Mouse (Mus musculus) heart, postnatal 0 days (tissue): ENCODE data around the gene Zfp768. TPM values are rescaled to one million over a fixed set of nuclear protein-coding genes. Genes with fewer than 3 reads are reported as not detected.
A peak's percentile ranks its signal among the peaks of the same experiment; 100 is the strongest.

ENCODE experiments used
- ATAC-seq: fragments of 200-750 bp; cut with Nextera tagmentation; 2 replicates; pipeline ENCODE4 v1.8.0; 2017; ENCODE audit warnings: low read depth, moderate number of reproducible peaks, moderate library complexity; ENCODE audit not compliant: insufficient read depth
- DNase-seq: peaks from one replicate; pipeline ENCODE4 v3.0.0-alpha.2; 2016; ENCODE audit warnings: low spot score
- H3K27ac ChIP-seq: fragments of 300-500 bp; sonication (generic); 2 replicates; pipeline ENCODE4 v1.5.1; 2014; ENCODE audit warnings: low read depth, mild to moderate bottlenecking
- H3K27me3 ChIP-seq: fragments of 300-500 bp; sonication (generic); 2 replicates; pipeline ENCODE4 v1.6.1; 2014; ENCODE audit warnings: low read length, mixed read lengths; ENCODE audit not compliant: control insufficient read depth, insufficient read depth
- H3K36me3 ChIP-seq: fragments of 300-500 bp; sonication (generic); replicated peaks from 2 replicates; pipeline ENCODE4 v1.6.1; 2014; ENCODE audit warnings: low read length, mixed read lengths; ENCODE audit not compliant: control insufficient read depth, insufficient read depth
- H3K4me1 ChIP-seq: fragments of 300-500 bp; sonication (generic); 2 replicates; pipeline ENCODE4 v1.6.1; 2014; ENCODE audit warnings: antibody characterized with exemption; ENCODE audit not compliant: control insufficient read depth, insufficient read depth
- H3K4me2 ChIP-seq: fragments of 300-500 bp; sonication (generic); 2 replicates; pipeline ENCODE4 v1.6.1; 2014; ENCODE audit warnings: low read depth, mild to moderate bottlenecking, low read length, moderate library complexity
- H3K4me3 ChIP-seq: fragments of 300-500 bp; sonication (generic); 2 replicates; pipeline ENCODE4 v1.5.1; 2014; ENCODE audit warnings: low read depth, low read length
- H3K9ac ChIP-seq: fragments of 300-500 bp; sonication (generic); replicated peaks from 2 replicates; pipeline ENCODE4 v1.6.1; 2014; ENCODE audit warnings: low read depth, low read length, mixed read lengths
- H3K9me3 ChIP-seq: fragments of 300-500 bp; sonication (generic); replicated peaks from 2 replicates; pipeline ENCODE4 v1.6.1; 2016; ENCODE audit warnings: low read length; ENCODE audit not compliant: control insufficient read depth
- CTCF ChIP-seq: IDR thresholded peaks from 2 replicates; pipeline ENCODE4 v1.5.1; 2016; ENCODE audit warnings: antibody characterized with exemption, control low read depth, low read depth
- EP300 ChIP-seq: IDR thresholded peaks from 2 replicates; pipeline ENCODE4 v1.6.1; 2016; ENCODE audit warnings: antibody characterized with exemption, low read depth
- WGBS: fragments of 180-500 bp; shearing (Covaris S2); extraction: QIAGEN DNeasy Blood & Tissue Kit; methylation state at CpG from one replicate; pipeline ENCODE4 v1.1.7; 2014; 5-methylcytosine and 5-hydroxymethylcytosine counted together
- polyA plus RNA-seq: library from polyadenylated mRNA; unstranded; fragments of >200 nt; fragmentation: Nextera tagmentation; extraction: Ambion mirVana; gene quantifications from 2 replicates; pipeline ENCODE4 v1.2.1, GENCODE M21; 2015
- total RNA-seq: library from RNA; depleted of rRNA; stranded (reverse); fragments of >200 nt; gene quantifications from 2 replicates; pipeline ENCODE4 v1.2.3, GENCODE M21; 2014; ENCODE audit warnings: low replicate concordance

The Zfp768 gene
- total and polyA plus RNA-seq, 2 experiments from 2014 or later = 22.0 to 54.3 TPM

DNA sequence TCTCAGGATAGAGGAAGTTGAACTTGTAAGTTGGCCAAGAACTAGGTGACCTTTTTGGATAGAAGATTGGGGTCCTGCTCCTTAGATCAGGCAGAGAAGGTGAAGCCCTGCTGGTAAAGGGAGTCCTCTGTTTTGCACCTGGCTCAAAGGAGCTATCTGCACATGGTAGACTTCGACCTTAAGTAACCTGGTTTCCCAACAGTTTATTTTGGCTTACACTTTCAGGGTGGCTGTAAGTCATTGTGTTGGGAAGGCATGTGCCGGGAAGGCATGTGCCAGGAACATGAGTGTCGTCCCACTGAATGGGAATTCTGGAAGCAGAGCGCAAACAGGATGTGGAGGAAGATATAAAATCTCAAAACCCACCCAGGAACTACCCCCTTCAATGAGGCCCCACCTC lies 9.8 kb downstream of the Zfp768 start:
- Histone ChIP-seq H3K9ac (no peak overlapping the region), H3K4me2 (no peak overlapping the region), H3K27me3 (no peaks in the 10 kb centered on the region), H3K27ac (no peak overlapping the region), H3K9me3 (no peaks in the 10 kb centered on the region), H3K4me3 (no peak overlapping the region), H3K36me3 (no peaks in the 10 kb centered on the region), H3K4me1 (no peaks in the 10 kb centered on the region)
- TF ChIP-seq CTCF (no peak), EP300 (no peak)
- no peak for DNase-seq
- WGBS = 76% methylated on average over 4 of the region's 4 CpGs
- no peak for ATAC-seq

DNA sequence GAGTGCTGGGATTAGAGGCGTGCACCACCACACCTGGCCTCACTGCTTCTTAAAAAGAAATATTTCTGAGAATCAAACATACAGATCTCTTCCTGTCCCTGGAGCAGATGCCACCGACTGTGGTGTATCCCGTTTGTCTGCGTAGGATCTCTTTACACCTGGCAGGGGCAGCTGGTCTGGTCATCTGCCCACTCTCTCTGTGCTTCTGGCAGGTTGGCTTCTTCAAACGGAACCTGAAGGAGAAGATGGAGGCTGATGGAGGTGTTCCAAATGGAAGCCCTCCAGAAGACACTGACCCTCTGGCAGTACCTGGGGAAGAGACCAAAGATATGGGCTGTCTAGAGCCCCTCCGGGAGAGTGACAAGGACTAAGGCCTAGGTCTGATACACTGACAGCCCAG lies 12.1 kb downstream of the Zfp768 start:
- TF ChIP-seq CTCF (no peak), EP300 (no peak)
- no peaks in the 10 kb centered on the region for H3K4me1 ChIP-seq
- H3K9me3 ChIP-seq = no peaks in the 10 kb centered on the region
- no peak overlapping the region for H3K4me3 ChIP-seq
- ATAC-seq = no peak
- H3K36me3 ChIP-seq = no peaks in the 10 kb centered on the region
- no peak for DNase-seq
- no peak overlapping the region for H3K9ac ChIP-seq
- no peaks in the 10 kb centered on the region for H3K27me3 ChIP-seq
- H3K4me2 ChIP-seq = no peak overlapping the region
- H3K27ac ChIP-seq = no peak overlapping the region
- WGBS = 70% methylated on average over 6 of the region's 6 CpGs

DNA sequence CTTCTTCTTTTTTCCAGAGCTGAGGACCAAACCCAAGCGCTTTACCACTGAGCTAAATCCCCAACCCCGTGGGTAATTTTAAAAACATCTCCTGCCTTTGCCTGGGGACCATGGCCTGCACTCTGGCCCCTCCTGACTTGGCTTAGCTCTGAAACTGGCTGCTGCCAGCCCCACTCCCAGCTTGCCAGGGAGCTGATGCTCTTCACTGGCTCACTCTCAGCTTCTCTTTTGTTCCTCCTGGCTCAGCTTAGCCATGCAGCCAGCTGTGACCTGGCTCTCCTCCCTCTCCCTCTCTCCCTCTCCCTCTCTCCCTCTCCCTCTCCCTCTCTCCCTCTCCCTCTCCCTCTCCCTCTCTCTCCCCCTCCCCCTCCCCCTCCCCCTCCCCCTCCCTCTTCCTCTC lies 18.7 kb downstream of the Zfp768 start:
- H3K9me3 ChIP-seq = no peaks in the 10 kb centered on the region
- no peaks in the 10 kb centered on the region for H3K36me3 ChIP-seq
- DNase-seq (no peak), ATAC-seq (no peak)
- 47% methylated on average over 2 of the region's 2 CpGs for WGBS
- TF ChIP-seq CTCF = no peak
- no peak for TF ChIP-seq EP300
- H3K27me3 ChIP-seq = no peaks in the 10 kb centered on the region
- no peak overlapping the region for H3K27ac ChIP-seq
- no peak overlapping the region for H3K4me2 ChIP-seq
- no peaks in the 10 kb centered on the region for H3K4me1 ChIP-seq
- H3K4me3 ChIP-seq = no peak overlapping the region
- H3K9ac ChIP-seq = no peak overlapping the region

- Histone ChIP-seq H3K36me3 (no peaks in the 10 kb centered on the region), H3K27me3 (no peaks in the 10 kb centered on the region), H3K4me3 (no peak overlapping the region), H3K27ac (no peak overlapping the region), H3K4me1 (no peaks in the 10 kb centered on the region), H3K9me3 (no peaks in the 10 kb centered on the region), H3K4me2 (no peak overlapping the region), H3K9ac (no peak overlapping the region)
- no peak for DNase-seq
- ATAC-seq = no peak
- 82% methylated on average over 8 of the region's 8 CpGs for WGBS
- TF ChIP-seq EP300 (no peak), CTCF (no peak)
Measured at GRCm38 (mm10) chr7:127325550-127325949, 19.8 kb downstream of the Zfp768 start.

DNA sequence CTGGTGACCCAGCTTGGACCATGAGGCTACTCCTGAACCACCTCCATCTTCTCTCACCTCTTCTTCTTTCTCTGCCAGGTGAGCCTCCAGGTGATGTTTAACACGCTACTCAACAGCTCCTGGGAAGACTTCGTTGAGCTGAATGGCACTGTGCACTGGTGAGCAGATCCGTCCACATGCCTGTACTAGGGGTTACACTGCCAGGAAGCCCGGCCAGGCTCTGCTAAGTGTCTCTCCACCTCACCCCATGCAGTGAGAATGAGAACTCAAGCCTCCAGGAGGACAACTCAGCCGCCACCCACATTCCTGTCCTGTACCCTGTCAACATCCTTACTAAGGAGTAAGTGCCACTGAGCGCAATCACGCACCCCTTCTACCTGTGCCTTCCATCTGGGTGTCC lies 20.4 kb downstream of the Zfp768 start:
- Histone ChIP-seq H3K27ac (no peak overlapping the region), H3K9ac (no peak overlapping the region), H3K36me3 (no peaks in the 10 kb centered on the region), H3K9me3 (no peaks in the 10 kb centered on the region), H3K4me3 (no peak overlapping the region), H3K4me2 (no peak overlapping the region), H3K27me3 (no peaks in the 10 kb centered on the region), H3K4me1 (no peaks in the 10 kb centered on the region)
- no peak for ATAC-seq
- DNase-seq = no peak
- WGBS = 75% methylated on average over 7 of the region's 7 CpGs
- TF ChIP-seq EP300 (no peak), CTCF (no peak)

DNA sequence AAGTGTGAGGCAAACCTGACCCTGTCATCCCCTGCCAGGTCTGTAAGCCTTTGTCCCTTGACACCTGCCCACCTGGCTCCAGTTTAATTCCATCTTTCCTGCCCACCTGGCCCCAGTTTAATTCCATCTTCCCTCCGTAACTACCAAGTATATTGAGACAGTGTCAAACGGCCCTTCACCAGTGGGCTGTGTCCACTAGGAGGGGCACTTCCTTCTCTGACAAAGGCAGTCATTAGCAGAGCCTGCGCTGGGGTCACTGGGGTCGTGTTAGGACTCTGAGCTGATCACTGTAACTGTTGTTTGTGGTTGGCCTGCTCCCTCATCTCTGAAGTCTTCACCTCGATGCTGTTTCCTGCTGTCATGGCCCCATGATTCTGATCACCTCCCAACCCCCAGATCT lies 23.3 kb downstream of the Zfp768 start:
- Histone ChIP-seq H3K4me3 (no peak overlapping the region), H3K9me3 (no peaks in the 10 kb centered on the region), H3K27ac (no peak overlapping the region), H3K9ac (no peak overlapping the region), H3K36me3 (no peaks in the 10 kb centered on the region), H3K4me2 (no peak overlapping the region), H3K4me1 (no peaks in the 10 kb centered on the region), H3K27me3 (no peaks in the 10 kb centered on the region)
- DNase-seq (no peak), ATAC-seq (no peak)
- 38% methylated on average over 5 of the region's 5 CpGs for WGBS
- TF ChIP-seq CTCF = peak; percentile 35
- TF ChIP-seq EP300 = no peak
